Mouse (Mus musculus): ENCODE measurements at regions not wholly inside any gene's neighbourhood (a gene's known extent, or its start where the extent isn't known, plus 50 kb on each side); places are given as distances from the start of the nearest gene placed in this dataset.

DNA sequence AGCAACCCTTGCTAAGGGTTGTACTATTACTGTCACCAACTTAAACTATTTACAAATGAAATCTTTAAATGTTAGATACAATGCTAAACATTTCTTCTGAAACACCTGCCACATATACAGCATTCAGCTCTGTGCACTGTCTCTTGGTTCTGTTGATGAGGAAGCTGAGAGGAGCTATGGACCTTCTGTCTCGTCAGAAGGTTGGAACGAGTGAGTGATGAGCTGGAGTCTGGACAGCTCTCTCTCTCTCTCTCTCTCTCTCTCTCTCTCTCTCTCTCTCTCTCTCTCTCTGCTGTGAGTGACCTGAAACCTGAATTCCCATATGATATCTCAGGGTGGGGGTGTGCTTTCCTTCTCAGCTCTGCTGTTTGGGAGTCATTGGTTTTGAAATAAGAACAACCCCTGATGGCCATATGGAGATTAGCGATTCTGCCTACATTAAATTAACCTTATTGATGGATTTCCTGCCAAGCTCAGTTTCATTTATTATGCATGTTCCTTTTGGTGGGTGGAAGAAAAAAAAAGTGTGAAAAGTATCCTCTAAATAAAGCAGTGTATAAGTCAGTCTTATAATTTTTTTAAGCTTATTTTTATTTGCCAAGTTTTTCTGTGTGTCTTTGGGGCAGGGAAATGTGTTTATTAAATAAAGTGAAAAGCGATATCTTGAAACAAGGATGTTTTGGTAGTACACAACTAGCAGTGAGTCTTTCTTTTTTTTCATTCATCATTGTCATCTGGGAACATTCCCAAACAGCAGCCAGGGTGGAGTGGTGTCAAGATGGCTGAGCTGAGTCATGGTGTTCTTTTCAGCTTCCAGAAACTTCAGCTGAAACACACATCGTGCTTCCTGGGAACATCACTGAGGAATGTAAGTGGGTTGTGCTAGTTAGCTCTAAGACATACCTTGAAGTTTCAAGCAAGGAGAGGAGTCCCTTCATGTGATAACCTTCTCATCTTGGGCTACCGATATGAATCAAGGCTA, 150.5 kb upstream of the Pfn2 start:
- Histone ChIP-seq H3K4me3 (ENCODE audit: insufficient read depth, low read length) (no peak overlapping the region), H3K4me1 (ENCODE audit: control insufficient read depth, insufficient read depth, low read length) (0 out of 2 replicates have a peak, but pooled peaks cover 3% of the 10 kb centered on the region), H3K27ac (ENCODE audit: insufficient read depth, low read length) (no peak overlapping the region)
- no peak for TF ChIP-seq CTCF (IDR thresholded peaks at IDR 0.05; ENCODE audit: extremely low read depth, insufficient read depth, low read length)
- no peak for TF ChIP-seq POLR2A (IDR thresholded peaks at IDR 0.05; ENCODE audit: extremely low read depth, insufficient read depth, low read length)

DNA sequence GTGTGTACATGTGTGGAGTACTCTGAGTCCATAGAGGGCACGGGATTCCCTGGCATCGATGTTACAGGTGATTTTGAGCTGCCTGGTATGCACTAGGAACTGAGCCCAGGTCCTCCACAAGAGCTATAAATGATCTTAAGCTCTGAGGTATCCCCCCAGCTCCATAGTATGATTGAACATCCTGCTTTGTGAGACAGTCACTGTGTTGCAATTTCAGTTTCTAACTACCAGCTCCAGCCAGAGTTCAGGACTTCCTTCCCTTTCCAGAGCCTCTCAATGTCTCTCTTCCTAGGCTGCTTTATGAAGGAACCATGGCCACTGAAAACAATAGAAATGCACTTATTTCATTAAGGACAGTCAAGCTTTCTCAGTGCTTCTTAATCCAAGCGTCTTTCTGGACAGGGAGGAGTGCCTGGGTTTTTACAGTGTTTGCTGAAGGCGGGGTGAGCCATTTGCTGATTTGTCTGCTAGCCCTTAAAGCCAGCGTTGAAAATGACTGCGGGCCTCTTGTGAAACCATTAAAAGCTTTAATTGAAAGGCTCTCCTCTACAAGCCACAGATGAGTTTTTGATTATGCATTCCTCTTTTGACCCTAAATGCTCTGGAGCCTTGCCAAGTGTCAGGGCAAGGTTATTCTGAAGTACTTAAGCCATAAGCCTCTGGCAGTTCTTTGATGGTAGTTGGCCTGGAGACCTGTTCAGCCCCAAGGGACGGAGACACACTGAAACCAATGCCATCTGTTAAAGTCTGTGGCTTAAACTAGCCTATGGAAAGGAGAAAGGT, 155.1 kb upstream of the Pfn2 start:
- H3K27ac ChIP-seq (ENCODE audit: insufficient read depth, low read length): no peak overlapping the region
- H3K4me1 ChIP-seq (ENCODE audit: control insufficient read depth, insufficient read depth, low read length): 0 out of 2 replicates have a peak, but pooled peaks cover 3% of the 10 kb centered on the region
- TF ChIP-seq POLR2A (IDR thresholded peaks at IDR 0.05; ENCODE audit: extremely low read depth, insufficient read depth, low read length): no peak
- TF ChIP-seq CTCF (IDR thresholded peaks at IDR 0.05; ENCODE audit: extremely low read depth, insufficient read depth, low read length): no peak
- H3K4me3 ChIP-seq (ENCODE audit: insufficient read depth, low read length): no peak overlapping the region

DNA sequence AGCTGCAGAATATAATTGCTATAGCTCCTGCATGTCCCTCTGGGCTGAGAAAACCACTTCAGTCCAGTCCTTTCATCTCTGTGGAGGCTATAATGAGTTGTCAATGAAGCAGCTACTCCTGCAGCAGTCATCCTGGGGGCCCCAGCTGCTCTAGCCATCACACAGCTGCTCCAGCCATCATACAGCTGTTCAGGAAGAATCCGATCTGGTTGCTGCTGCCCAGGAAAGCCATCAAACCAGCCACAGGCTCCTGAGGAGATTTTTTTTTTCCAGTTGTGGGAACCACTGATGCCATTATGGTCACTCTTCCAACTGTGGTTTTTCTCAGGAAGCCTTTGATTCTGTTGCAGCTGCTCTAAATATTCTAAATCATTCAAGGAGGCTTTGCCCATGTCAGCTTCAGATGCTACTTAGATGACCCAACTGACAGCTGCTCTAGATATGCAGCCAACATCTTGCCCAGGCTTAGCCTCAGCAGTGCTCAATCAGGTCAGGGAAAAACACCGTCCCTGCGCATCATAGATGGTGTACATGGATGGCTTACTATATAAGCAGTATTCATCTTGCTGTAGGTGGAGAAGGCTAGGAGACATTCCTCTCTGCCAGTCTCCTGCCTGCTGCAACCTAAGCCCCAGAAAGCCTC, 177.0 kb upstream of the Pfn2 start:
- no peak overlapping the region for H3K4me3 ChIP-seq (ENCODE audit: insufficient read depth, low read length)
- TF ChIP-seq POLR2A (IDR thresholded peaks at IDR 0.05; ENCODE audit: extremely low read depth, insufficient read depth, low read length): no peak
- TF ChIP-seq CTCF (IDR thresholded peaks at IDR 0.05; ENCODE audit: extremely low read depth, insufficient read depth, low read length): no peak

DNA sequence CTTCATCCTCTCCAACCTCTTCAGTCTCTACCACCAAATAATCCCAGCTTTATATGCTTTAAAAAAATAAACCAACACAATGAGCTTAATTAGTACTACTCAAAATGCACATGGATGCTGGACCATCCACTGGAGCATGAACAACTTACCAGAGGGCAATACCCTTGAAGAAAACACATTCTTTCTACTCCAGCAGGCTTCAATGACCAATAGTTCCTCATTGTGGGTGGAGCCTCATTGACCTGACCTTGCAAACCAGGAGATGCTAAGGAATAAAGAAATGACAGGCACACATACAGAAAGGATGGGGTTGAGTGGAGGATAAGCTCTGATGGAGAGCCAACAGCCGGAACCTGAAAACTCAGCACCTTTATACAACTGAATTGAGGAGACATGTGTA, 201.7 kb upstream of the Pfn2 start:
- H3K4me1 ChIP-seq (ENCODE audit: control insufficient read depth, insufficient read depth, low read length): no peaks in the 10 kb centered on the region
- no peak for TF ChIP-seq CTCF (IDR thresholded peaks at IDR 0.05; ENCODE audit: extremely low read depth, insufficient read depth, low read length)
- TF ChIP-seq POLR2A (IDR thresholded peaks at IDR 0.05; ENCODE audit: extremely low read depth, insufficient read depth, low read length): no peak
- no peak overlapping the region for H3K27ac ChIP-seq (ENCODE audit: insufficient read depth, low read length)
- no peak overlapping the region for H3K4me3 ChIP-seq (ENCODE audit: insufficient read depth, low read length)

More for the DNA sequence above, 177.0 kb upstream of the Pfn2 start:
- Histone ChIP-seq H3K4me1 (ENCODE audit: control insufficient read depth, insufficient read depth, low read length) (no peaks in the 10 kb centered on the region), H3K27ac (ENCODE audit: insufficient read depth, low read length) (no peak overlapping the region)

DNA sequence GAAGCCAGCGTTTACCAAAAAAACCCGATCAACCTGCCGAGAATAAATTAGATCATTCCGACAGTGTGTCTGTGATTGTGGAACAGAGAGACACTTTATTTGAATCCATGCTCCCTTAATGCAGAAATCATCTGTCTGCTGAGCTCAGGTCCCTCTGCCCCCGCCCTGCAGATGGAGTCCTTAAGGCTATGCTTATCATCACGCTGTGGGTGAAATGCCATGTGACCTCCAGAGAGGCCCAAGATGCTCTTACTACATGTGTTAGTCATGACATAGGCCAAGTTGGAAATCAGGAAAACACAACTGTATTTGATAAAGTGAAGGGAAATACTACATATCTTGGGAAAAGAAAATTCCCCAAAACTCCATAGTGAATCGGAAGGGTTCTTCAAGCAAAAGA, 206.8 kb upstream of the Pfn2 start:
- Histone ChIP-seq H3K4me3 (ENCODE audit: insufficient read depth, low read length) (no peak overlapping the region), H3K27ac (ENCODE audit: insufficient read depth, low read length) (no peak overlapping the region), H3K4me1 (ENCODE audit: control insufficient read depth, insufficient read depth, low read length) (no peaks in the 10 kb centered on the region)
- TF ChIP-seq CTCF (IDR thresholded peaks at IDR 0.05; ENCODE audit: extremely low read depth, insufficient read depth, low read length): no peak
- TF ChIP-seq POLR2A (IDR thresholded peaks at IDR 0.05; ENCODE audit: extremely low read depth, insufficient read depth, low read length): no peak

DNA sequence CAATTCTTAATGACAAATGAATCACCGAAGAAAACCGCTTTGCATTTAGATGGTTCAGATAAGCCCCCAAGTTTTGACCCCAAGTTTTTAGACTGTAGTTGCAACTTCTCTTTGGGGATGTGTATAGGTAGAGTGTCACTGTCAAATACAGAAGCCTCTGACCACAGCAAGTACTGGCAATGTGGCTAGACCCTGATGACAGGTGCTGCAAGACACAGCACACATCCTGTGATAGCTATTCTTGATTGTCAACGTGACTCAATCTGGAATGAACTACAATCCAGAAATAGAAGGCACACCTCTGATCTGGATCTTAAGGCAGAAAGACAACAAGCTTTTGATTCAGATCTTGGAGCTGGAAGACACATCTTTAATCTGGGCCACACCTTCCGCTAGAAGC, 207.3 kb upstream of the Pfn2 start:
- TF ChIP-seq POLR2A (IDR thresholded peaks at IDR 0.05; ENCODE audit: extremely low read depth, insufficient read depth, low read length) (no peak), CTCF (IDR thresholded peaks at IDR 0.05; ENCODE audit: extremely low read depth, insufficient read depth, low read length) (no peak)
- Histone ChIP-seq H3K4me1 (ENCODE audit: control insufficient read depth, insufficient read depth, low read length) (no peaks in the 10 kb centered on the region), H3K4me3 (ENCODE audit: insufficient read depth, low read length) (no peak overlapping the region), H3K27ac (ENCODE audit: insufficient read depth, low read length) (no peak overlapping the region)

DNA sequence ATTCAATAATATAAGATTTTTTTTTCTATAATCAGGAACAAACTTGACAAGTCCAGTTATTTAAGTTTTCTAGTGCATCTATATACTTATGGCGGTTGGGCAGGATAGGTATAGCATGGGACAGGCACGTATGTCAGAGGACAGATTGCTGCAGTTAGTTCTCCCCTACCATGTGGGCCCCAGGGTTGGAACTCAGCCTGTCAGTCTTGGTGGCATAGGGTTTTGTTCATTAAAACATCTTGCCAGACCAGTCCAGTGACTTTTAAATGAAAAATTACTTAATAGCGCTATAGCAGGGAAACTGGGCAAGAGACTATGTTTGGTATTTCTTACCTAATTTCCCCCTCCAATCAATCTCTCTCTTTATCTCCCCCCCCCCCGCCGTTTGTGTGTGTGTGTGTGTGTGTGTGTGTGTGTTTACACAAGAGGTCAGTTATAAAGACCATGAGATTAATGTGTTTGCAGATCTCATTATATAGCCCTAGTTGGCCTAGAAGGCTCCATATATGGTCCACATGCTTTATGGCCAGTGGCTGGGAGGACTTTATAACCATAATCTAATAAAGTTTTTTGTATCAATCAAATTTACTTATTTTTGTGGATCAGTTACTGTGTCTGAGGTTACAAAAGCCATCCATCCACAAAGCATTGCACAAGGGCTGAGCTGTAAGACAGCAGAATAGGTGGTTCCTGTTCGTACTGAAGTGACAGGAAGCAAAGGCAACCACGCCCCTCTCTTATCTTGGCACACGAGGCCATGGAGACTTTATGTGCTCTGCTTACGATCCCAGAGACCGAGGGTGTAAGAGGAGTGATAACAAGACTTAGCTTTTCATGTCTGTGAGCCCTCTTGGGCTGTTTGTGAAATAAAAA, 208.5 kb upstream of the Pfn2 start:
- Histone ChIP-seq H3K27ac (ENCODE audit: insufficient read depth, low read length) (no peak overlapping the region), H3K4me3 (ENCODE audit: insufficient read depth, low read length) (no peak overlapping the region), H3K4me1 (ENCODE audit: control insufficient read depth, insufficient read depth, low read length) (no peaks in the 10 kb centered on the region)
- TF ChIP-seq POLR2A (IDR thresholded peaks at IDR 0.05; ENCODE audit: extremely low read depth, insufficient read depth, low read length) (no peak), CTCF (IDR thresholded peaks at IDR 0.05; ENCODE audit: extremely low read depth, insufficient read depth, low read length) (no peak)

DNA sequence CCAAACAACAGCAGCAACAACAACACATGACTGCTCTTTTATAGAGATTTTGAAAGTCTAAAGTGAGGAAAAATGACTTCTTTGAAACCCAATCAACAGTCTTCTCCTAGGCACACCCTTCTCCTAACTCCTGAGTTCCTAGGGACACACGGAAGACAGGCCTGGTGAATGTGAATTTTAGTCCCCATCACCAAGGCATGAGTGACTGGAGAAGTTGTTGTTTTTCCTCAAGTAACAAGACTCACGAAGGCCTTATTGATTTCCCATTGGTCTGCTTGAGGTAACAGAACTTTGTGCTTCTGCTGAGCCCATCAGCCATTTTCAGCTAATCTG, 209.2 kb upstream of the Pfn2 start:
- no peaks in the 10 kb centered on the region for H3K4me1 ChIP-seq (ENCODE audit: control insufficient read depth, insufficient read depth, low read length)
- H3K27ac ChIP-seq (ENCODE audit: insufficient read depth, low read length): no peak overlapping the region
- H3K4me3 ChIP-seq (ENCODE audit: insufficient read depth, low read length): no peak overlapping the region
- TF ChIP-seq CTCF (IDR thresholded peaks at IDR 0.05; ENCODE audit: extremely low read depth, insufficient read depth, low read length): no peak
- no peak for TF ChIP-seq POLR2A (IDR thresholded peaks at IDR 0.05; ENCODE audit: extremely low read depth, insufficient read depth, low read length)
